Mouse (Mus musculus) spleen, adult 2 months (tissue): ENCODE data around the gene Rasgrp3. TPM values are rescaled to one million over a fixed set of nuclear protein-coding genes. Genes with fewer than 3 reads are reported as not detected.
A peak's percentile ranks its signal among the peaks of the same experiment; 100 is the strongest.

ENCODE experiments used
- DNase-seq, 2 experiments: peaks; one replicate each; pipeline versions ENCODE4 v3.0.0 to v3.0.0-alpha.2; 2012 to 2021; ENCODE audit warnings: low spot score in 2 of 2, low read depth in 1 of 2
- H3K27ac ChIP-seq: fragments of 200-500 bp; 2 replicates; pipeline ENCODE4 v1.5.1; 2012; ENCODE audit warnings: low read length, inconsistent platforms; ENCODE audit not compliant: insufficient read depth
- H3K27me3 ChIP-seq: fragments of 200-500 bp; 2 replicates; pipeline ENCODE4 v1.6.1; 2012; ENCODE audit warnings: mild to moderate bottlenecking, moderate library complexity, low read length, inconsistent platforms; ENCODE audit not compliant: control insufficient read depth, insufficient read depth
- H3K36me3 ChIP-seq: fragments of 200-500 bp; 2 replicates; pipeline ENCODE4 v1.6.1; 2012; ENCODE audit warnings: mild to moderate bottlenecking, low read length, inconsistent platforms; ENCODE audit not compliant: control insufficient read depth, insufficient read depth
- H3K4me1 ChIP-seq: fragments of 200-500 bp; 2 replicates; pipeline ENCODE4 v1.6.1; 2011; ENCODE audit warnings: inconsistent platforms; ENCODE audit not compliant: control insufficient read depth, insufficient read depth, insufficient read length
- H3K4me3 ChIP-seq: fragments of 200-500 bp; 2 replicates; pipeline ENCODE4 v1.5.1; 2011; ENCODE audit warnings: mild to moderate bottlenecking, inconsistent platforms; ENCODE audit not compliant: insufficient read depth, insufficient read length; ENCODE audit errors: extremely low read depth
- CTCF ChIP-seq: fragments of 200-500 bp; IDR thresholded peaks from 2 replicates; pipeline ENCODE4 v1.5.1; 2011; ENCODE audit warnings: mild to moderate bottlenecking, inconsistent platforms; ENCODE audit not compliant: insufficient read depth, insufficient read length, insufficient replicate concordance; ENCODE audit errors: extremely low read depth
- POLR2A ChIP-seq: fragments of 200-500 bp; IDR thresholded peaks from 2 replicates; pipeline ENCODE4 v1.6.1; 2011; ENCODE audit warnings: low read depth, low read length, inconsistent platforms
- WGBS: fragments of 180-500 bp; shearing (Covaris S2); methylation state at CpG from one replicate; pipeline ENCODE4 v1.1.7; 2018; 5-methylcytosine and 5-hydroxymethylcytosine counted together
- polyA plus RNA-seq: library from polyadenylated mRNA; depleted of rRNA; stranded (reverse); fragments of >200 nt; gene quantifications from 2 replicates; pipeline ENCODE4 v1.2.3, GENCODE M21; 2012

Gene Rasgrp3
- polyA plus RNA-seq, 1 experiment = 9.8 TPM

DNA sequence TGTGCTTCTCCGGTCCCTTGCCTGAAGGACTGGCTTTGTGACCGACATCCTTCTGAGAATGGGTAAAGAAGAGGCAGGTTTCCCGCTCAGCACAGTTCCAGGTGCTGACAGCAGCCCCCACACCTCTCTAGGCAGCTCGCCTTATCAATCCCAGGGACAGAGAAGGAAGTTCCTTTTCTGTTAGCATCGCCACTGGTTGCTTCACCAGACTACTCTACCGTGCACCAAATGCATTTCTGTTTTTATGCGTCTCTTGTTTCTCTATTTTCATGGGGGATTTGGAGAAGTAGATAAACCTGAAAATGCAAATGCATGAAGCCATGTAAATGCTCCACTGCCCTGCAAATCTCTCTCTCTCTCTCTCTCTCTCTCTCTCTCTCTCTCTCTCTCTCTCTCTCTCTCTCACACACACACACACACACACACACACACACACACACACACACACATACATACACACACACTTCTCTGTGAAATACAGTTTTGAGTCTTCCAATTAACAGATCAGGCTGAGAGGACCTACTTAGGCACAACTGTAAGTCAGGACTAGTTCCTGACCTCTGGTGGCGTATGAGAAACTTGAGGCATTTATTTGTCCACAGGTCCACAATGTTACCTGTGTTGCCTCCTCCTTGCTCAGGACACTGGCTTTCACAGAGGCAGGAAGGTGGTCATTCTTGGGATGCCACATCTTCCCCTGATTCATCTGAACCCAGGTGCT, 82.6 kb downstream of the Rasgrp3 start:
- H3K27ac ChIP-seq = peak overlapping the region; percentile 91
- TF ChIP-seq CTCF = no peak
- TF ChIP-seq POLR2A = no peak

DNA sequence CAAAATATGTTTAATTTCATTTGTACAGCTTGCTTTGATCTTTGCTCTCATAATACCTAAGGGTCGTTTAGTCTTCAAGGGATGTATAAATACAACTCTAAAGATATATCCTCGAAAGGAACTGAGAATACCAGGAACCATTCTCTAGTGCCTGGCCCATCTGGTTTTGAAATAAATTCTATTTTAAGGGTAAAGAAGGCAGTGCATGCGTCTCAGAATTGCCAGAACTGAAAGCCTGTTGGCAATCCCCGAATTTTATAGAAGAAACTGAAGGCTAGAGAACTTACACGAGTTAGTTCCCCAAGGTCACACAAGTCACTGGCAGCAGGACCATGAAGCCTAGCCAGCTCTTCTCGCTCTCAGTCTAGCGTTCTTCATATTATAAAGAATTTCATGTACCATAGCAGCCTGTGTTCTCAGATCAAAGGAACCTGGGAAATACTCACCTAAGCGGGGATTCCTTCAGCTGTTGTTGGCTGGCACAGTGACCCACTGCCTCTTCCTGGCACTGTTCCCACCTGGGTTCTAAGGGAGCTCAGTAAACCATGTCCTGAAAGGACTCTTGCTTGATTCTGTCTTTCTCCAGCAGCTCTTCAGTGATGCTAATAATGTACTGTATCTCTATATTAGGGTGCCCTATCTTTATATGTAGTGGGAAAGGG, 83.7 kb downstream of the Rasgrp3 start:
- no peaks in the 10 kb centered on the region for H3K27me3 ChIP-seq
- H3K27ac ChIP-seq = no peak overlapping the region; the same call in 1 of the 2 replicates
- peaks cover 4% of the 10 kb centered on the region for H3K36me3 ChIP-seq
- peaks cover 21% of the 10 kb centered on the region; the same call in 1 of the 2 replicates for H3K4me1 ChIP-seq
- no peak for DNase-seq
- TF ChIP-seq POLR2A (no peak), CTCF (no peak)
- 52% methylated on average over 8 of the region's 8 CpGs for WGBS
- no peak overlapping the region for H3K4me3 ChIP-seq

More for the DNA sequence above, 82.6 kb downstream of the Rasgrp3 start:
- Histone ChIP-seq H3K4me3 (no peak overlapping the region), H3K27me3 (no peaks in the 10 kb centered on the region), H3K36me3 (peaks cover 4% of the 10 kb centered on the region; the same call in 1 of the 2 replicates), H3K4me1 (peaks cover 18% of the 10 kb centered on the region; the same call in 1 of the 2 replicates)
- 24% methylated on average over 8 of the region's 8 CpGs for WGBS
- DNase-seq = peak; percentile 38 to 70

DNA sequence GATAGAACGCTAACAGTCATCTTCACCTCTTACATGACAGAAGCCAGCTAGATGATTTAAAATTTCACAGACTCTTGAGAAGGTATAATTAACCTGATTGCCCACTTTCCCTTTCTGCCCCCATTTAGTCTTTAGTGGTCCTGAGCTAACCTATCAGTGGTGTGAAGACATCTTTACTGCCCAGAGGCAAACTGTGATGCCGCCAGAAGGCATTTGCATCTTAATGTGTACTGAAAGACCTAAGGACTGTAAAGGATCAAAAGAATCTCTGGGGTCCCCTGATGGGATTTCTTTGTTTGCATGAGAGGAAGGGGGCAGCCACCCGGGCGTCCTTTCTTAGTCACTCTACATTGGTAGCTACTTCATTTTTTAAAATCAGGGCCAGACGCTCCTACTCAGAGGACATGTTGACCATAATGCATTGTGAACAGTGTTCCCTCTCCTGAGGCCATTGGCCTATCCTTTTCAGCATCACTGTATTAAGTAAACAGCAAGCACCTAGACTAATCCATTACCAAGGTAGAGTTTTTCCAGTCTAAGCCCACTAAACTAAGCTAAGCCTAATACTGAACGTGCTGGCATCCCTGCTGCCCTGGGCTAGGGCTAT, 85.6 kb downstream of the Rasgrp3 start:
- Histone ChIP-seq H3K27ac (no peak overlapping the region), H3K4me1 (peaks cover 21% of the 10 kb centered on the region; the same call in 1 of the 2 replicates), H3K27me3 (no peaks in the 10 kb centered on the region), H3K36me3 (peaks cover 5% of the 10 kb centered on the region), H3K4me3 (no peak overlapping the region)
- TF ChIP-seq CTCF = no peak
- no peak for TF ChIP-seq POLR2A
- WGBS = 85% methylated on average over 6 of the region's 6 CpGs
- no peak for DNase-seq

DNA sequence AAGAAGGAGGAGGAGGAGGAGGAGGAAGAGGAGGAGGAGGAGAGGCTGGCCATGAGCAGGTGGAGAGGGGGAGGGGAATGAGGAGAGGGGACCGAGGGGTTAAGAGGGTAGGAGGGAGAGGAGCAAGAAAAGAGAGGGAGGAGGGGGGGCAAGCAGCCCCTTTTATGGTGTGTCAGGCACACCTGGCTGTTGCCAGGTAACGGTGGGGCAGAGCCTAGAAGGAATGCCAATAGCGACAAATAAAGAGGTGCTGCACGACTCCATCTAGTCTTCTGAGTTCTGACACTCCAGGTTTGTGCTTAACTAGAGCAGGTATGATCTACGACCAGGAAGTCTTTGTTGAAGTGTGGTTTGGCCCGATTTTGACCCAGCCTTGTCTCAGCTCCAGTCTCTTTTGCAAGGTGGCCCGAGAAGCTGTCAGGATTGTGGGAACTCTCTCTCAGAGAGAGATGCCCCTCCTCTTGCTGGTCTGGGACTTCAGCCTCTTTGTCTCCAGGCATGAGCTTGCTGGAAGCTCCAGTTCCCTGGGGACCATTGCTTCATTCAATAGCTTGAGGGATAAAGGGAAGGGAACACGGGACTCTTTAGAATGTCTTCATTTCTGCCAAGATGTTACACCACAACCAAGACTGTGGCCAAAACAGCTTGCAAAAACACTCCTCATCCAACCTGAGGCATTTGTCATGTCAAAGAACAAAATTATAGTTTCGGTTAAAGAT, 86.8 kb downstream of the Rasgrp3 start:
- TF ChIP-seq POLR2A (no peak), CTCF (no peak)
- Histone ChIP-seq H3K4me3 (no peak overlapping the region), H3K4me1 (peaks cover 21% of the 10 kb centered on the region; the same call in 1 of the 2 replicates), H3K27ac (no peak overlapping the region; the same call in 1 of the 2 replicates), H3K27me3 (no peaks in the 10 kb centered on the region), H3K36me3 (peaks cover 5% of the 10 kb centered on the region)
- 49% methylated on average over 9 of the region's 9 CpGs for WGBS
- DNase-seq = no peak

DNA sequence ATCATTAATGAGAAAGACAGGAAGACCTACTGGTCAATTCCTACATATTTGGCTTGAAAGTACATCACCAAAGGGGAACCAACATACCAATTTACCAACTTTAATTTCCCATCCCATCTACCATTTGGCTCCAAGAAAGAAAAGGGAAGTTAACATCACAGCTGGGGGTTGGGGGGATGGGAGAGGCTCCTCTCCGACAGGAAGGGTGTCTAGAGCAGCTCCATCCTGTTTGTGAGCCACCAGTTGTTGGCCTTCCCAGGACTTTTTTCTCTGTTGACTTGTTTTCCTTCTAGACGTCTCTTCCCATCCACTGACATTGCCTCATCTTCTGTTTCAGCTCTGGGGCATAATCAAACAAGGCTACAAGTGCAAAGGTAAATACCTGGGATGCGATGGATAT, 88.1 kb downstream of the Rasgrp3 start:
- no peak overlapping the region for H3K27ac ChIP-seq
- peaks cover 5% of the 10 kb centered on the region for H3K36me3 ChIP-seq
- DNase-seq = peak in 1 of 2 experiments; percentile 26
- H3K27me3 ChIP-seq = no peaks in the 10 kb centered on the region
- 35% methylated on average over 3 of the region's 3 CpGs for WGBS
- peaks cover 15% of the 10 kb centered on the region; the same call in 1 of the 2 replicates for H3K4me1 ChIP-seq
- TF ChIP-seq POLR2A (no peak), CTCF (no peak)
- H3K4me3 ChIP-seq = no peak overlapping the region

DNA sequence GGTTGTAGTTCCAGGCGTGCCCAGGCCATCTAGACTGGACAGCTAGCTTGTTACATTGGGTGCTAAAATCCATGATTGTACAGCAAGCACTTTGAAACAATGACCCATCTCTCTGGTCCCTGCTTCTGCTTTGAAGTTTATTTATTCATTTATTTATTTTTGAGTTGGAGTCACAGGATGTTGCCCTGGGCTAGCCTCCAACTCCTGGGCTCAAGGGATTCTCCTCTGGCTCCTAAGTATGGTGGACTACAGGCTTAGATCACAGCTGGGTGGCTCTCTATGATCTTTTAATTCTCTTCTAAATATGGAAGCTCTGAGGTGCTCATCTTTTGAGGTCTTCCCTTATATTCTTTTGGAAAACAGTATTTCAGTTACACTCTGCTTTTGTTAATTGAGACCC, 90.7 kb downstream of the Rasgrp3 start:
- TF ChIP-seq CTCF (no peak), POLR2A (no peak)
- Histone ChIP-seq H3K4me1 (peaks cover 8% of the 10 kb centered on the region; the same call in 1 of the 2 replicates), H3K36me3 (peaks cover 6% of the 10 kb centered on the region), H3K27me3 (no peaks in the 10 kb centered on the region), H3K27ac (no peak overlapping the region), H3K4me3 (no peak overlapping the region)
- WGBS = 95% methylated on average over 1 of the region's 1 CpGs
- no peak for DNase-seq
